Mouse (Mus musculus) ES-E14 (cell line): ENCODE results near the gene Nppb.

ENCODE experiments used
- CHD2 ChIP-seq: IDR thresholded peaks from 2 replicates; pipeline ENCODE4 v1.6.1; 2014; ENCODE audit warnings: mild to moderate bottlenecking, low read depth, low read length, inconsistent platforms
- MAFK ChIP-seq: IDR thresholded peaks from 2 replicates; pipeline ENCODE4 v1.6.1; 2014; ENCODE audit warnings: mild to moderate bottlenecking, low read depth, low read length, inconsistent platforms; ENCODE audit not compliant: insufficient read depth

- no peak for TF ChIP-seq CHD2
- TF ChIP-seq MAFK, result no peak
Observed at GRCm38 (mm10) chr4:148029297-148029696, 43.7 kb downstream of the Nppb start.
